Mouse (Mus musculus) hindlimb bud, embryonic 11.5 days (tissue): Measurements from ENCODE around the gene Slc39a10.
A peak's percentile ranks its signal among the peaks of the same experiment; 100 is the strongest.
"Not testable (repeated sequence)": the region's sequence is repeated elsewhere in the genome, so short reads cannot be mapped to it uniquely, and the experiment has no call there.

ENCODE experiments used
- DNase-seq: peaks from one replicate; pipeline ENCODE4 v3.0.0-alpha.2; 2012; ENCODE audit warnings: low read depth, low spot score; ENCODE audit errors: extremely low spot score

Slc39a10 gene

DNA sequence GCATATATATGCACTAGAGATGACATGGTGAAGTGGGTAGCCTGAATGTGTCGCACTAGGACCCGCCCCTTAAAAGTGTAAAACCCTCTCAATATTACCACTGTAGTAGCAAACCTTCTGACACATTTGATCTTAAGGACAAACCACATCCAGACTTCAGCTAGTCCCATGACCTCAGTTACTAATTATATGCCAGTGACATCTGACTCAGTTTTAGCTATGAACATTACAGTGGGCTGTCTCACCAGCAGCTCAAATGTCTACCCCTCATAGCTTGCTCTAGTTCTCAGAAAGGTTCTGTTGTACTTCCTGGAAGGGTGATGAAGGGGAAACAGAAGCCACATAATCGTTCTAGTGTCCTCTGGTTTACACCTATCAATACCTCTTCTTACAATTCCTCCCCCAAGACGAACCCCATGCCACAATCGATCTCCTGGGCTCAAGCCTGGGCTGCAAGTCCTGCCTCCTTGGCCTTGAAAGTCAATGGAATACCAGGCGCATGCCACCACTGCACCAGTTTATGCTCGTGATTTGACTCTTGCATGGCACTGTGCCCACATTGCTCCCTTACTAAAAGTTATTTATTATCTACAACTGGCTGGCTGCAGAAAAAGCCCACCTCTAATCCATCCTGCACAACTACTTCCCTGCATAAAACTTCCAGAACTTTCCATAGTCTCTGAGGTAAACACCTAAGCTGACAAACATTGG is 28.3 kb downstream of the Slc39a10 start:
- no peak for DNase-seq

DNA sequence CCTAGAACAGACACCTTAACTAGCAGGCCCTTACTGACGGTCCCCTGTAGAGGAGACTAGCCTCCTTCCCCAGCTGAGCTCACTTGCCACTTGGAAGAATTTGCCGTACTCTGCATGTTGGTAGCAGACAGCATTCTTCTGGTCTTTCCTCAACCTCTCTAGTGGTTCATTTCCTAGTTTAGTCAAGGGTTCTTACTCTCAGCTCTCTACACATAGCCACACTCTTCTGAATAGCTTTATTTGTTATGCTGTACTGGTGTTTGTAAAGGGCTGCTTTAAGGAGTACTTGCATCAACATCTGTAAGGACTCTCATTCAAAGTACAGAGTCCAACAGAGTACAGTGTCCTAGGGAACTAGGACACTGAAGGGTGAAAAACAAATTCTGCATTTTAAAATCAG is 29.2 kb downstream of the Slc39a10 start:
- DNase-seq, result no peak

DNA sequence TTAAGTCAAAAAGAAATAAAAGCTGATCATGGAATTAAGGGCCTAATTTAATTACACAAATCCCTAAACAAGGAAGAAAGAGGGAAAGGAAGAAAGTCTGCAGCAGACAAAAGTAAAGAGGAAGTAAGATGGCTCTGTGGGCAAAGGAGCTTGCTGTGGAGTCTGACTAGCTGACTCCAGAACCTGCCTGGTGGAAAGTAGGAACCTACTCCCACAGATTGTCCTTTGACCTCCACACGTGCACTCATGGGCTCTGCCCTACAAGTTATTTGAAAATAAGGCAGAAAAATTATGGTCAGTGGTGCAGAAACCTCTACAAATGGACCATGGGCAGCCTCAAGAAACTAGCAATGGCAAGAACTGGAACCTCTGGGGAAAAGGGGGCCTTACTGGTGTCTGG is 32.6 kb downstream of the Slc39a10 start:
- no peak for DNase-seq

- DNase-seq, result no peak
Measured at GRCm38 (mm10) chr1:46858579-46858978, 34.1 kb downstream of the Slc39a10 start.

DNA sequence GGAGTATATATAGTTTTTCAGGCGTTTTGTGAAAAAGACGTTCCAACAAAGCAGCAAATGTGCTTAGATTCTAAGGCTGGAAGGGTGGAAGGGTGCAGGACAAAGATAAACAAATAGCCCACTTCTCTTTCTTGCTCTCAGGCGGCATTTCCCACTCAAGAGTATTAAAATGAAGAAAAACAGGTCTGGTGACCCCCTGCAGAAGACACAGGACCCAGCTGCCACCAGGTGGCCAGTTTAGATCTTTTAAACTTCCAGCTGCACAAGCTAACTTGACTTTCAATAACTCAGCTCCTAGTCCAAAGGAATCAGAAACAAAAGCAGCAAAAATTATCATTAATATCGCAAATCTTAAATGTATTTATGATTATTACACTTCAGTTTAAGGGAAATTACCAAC is 36.2 kb downstream of the Slc39a10 start:
- no peak for DNase-seq

- no peak for DNase-seq
Measured at GRCm38 (mm10) chr1:46854036-46854900, 38.4 kb downstream of the Slc39a10 start.

- peak; percentile 92 for DNase-seq
Measured at GRCm38 (mm10) chr1:46853317-46854035, 39.2 kb downstream of the Slc39a10 start.

DNA sequence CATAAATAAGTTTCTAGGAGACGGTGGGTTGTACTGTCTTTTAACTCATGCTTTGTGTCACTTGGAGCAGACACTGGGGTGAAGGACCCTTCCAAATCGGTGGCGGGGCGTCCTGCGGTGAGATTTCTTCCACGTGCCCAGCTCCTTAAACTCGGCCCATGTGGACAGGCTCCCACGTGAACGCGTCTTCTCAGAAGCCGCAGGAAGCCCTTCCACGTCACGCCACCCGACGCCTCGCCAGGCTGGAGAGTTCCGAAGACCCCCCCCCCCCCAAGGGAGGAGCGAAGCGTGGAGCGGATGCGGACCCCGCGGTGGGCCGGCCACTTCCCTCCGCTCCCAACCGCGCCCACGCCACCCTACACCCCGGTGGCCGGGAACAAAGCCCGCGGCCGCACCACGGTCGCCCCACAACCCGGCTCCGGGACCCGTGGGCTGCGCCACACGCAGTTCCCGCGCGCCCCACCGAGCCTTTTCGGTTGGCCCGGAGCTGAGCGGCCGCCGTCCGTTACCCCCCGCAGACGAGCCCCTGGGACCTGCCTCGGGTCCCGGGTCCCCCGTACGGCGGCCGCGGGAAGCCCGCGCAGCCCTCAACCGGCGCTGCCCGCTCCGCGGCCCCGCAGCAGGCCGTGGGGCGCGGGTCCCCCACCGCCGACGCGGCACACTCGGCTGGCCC is 39.9 kb downstream of the Slc39a10 start:
- DNase-seq, result no peak

DNA sequence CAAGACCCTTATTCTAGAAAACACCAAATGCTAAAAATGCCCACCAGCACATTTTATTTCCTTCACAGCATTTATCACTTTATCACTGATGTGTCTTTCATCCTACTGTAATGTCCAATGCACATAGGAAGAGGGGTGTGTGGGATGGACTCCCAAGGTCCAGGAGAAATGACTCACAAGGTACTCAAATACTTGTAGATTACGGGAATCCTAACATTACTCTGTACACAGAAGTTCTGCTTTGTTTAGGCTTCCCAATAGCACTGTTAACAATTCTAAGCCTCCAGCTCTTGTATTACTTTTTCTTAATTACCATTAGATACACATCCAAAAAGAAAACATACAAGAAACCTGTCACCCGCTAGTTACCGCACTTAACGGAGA is 40.4 kb downstream of the Slc39a10 start:
- no peak for DNase-seq

- DNase-seq, result no peak
Measured at GRCm38 (mm10) chr1:46851586-46851985, 41.1 kb downstream of the Slc39a10 start.

DNA sequence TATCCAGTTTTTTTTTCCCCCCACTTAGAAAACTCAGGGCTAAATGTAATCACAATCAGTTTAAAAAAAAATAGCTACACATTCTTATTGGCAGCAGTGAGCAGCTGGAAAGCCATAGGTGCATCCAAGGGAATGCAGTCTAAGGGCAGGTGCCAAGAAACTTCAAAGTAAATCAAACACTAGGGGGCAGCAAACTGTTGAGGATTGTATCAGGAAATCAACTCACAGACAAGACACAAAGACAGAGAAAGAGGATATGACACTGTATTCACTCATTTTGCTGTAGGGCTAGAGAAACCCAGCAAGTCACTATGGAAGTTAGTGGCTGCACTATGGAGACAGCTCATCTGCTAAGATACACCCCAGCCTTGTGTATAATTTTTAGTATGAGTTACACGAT is 42.9 kb downstream of the Slc39a10 start:
- no peak for DNase-seq

GRCm38 (mm10) chr1:46845221-46845620 is 47.4 kb downstream of the Slc39a10 start:
- DNase-seq, result no peak

GRCm38 (mm10) chr1:46844281-46844680 is 48.4 kb downstream of the Slc39a10 start:
- DNase-seq, result no peak

DNA sequence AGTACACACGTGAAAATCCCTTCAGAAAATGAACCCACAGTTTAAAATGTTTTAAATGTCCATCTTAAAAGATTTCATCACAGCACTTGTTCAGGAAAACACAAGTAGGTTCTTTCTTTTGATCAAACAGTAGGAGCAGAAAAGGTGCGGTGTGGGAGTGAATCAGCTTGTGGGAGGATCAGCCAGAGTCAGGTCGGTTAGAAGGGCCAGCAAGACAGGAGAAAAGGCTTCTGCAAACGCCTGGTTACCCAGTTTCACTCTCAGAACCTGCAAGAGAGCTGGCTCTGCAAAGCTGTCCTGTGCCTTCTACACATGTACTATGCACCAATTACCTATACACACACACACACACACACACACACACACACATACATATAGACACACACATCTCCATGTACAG is 49.2 kb downstream of the Slc39a10 start:
- no peak for DNase-seq

- no peak for DNase-seq
Measured at GRCm38 (mm10) chr1:46831927-46832326, 60.7 kb downstream of the Slc39a10 start.

- DNase-seq, result peak; percentile 60
Measured at GRCm38 (mm10) chr1:46830066-46830843, 62.4 kb downstream of the Slc39a10 start.

DNA sequence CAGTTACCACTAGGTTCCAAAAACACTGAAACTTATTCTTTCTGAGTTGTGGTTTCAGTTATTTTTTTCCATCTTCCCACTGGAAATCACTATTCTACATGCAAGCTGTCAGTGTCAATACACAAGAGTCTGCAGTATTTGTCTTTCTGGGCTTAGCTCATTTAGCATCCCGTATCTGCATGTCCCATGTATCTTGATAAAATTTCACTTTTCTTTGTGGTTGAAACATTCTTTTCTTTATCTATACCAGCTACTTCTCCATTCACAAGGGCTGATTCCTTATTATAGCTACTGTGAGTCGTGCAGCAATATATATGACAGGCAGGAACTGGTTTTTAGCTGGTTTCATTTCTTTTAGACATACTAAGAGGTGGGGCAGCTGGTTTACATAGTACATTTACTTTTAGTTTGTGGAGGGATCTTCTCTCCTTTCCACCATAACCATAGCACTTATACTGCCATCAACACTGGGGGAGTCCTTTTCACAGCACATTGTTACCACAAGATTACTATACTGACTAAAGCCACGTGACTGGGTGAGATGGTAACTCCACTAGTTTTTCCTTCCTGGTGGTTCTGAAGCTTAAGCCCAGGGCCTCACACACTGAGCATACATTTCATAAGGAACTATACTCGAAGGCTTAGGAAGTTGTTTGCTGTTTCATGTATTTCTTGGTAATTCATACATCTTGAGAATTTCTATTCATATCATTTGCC is 70.2 kb downstream of the Slc39a10 start:
- no peak for DNase-seq

DNA sequence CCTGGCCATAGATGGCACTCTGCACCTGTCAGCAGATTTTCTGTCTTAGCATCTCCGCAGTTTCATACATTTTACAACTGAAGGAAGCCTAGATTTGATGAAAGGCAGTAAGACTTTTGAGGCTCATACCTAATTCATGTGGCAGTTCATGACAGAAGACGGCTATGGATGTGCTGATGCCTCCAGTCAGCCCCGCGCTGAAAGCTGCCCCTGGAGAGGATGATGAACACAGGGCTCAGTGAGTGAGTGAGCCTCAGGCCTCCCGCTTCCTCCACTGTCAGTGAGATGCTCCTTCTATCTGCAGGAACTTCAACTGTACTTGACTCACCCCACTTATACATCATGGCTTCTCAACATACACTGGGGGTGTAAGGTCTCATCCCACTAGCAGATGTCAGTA is 74.7 kb downstream of the Slc39a10 start:
- no peak for DNase-seq

DNA sequence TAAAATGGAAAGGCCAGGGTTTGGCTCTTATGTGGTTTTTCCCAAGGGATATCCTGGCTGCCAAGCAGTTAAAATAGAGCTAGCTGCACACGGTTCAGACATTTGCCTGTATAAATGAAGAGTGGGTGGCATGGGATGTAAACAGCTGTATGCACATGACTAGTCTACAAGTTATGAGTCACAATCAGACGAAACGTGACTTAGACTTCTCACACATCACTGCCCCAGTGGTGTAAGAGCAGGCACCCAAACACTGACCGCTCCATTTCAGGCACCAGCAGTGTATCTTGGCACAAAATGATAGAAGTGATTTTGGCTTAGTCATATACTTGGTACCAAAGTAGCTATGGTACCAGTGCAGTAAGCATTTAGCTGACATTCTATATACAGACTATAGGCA is 84.0 kb downstream of the Slc39a10 start:
- not testable (repeated sequence) for DNase-seq

DNA sequence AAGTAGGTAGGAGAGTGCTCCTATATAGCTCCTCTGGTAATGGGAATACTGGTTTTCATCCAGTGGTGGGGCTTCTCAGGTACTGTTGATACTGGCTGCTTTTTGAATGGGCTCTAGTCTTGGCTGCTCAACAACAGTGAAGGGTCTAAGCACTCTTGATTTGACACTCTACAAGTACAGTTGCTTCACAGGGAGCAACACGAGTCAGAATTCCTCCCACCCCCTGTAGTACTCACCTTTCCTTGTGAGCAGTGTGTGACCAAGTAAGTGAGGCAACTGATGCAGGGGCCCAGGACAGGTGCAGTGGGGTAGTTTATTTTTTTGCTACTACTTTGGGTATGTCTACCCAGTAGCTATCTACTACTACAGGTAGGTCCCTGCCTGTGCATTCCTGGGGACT is 87.6 kb downstream of the Slc39a10 start:
- DNase-seq, result no peak
